Mouse (Mus musculus) frontal cortex, postnatal 10 days (tissue): ENCODE data around the gene Shc3.

Source experiments
- DNase-seq, 2 experiments: peaks; one replicate each; pipeline ENCODE4 v3.0.0; 2022; ENCODE audit warnings: low spot score in 2 of 2, mixed read lengths in 1 of 2

Gene Shc3

GRCm38 (mm10) chr13:51569685-51570068, 458 bp upstream of the Shc3 start:
- DNase-seq = no peak

GRCm38 (mm10) chr13:51568501-51568901, 718 bp downstream of the Shc3 start:
- DNase-seq = no peak

DNA sequence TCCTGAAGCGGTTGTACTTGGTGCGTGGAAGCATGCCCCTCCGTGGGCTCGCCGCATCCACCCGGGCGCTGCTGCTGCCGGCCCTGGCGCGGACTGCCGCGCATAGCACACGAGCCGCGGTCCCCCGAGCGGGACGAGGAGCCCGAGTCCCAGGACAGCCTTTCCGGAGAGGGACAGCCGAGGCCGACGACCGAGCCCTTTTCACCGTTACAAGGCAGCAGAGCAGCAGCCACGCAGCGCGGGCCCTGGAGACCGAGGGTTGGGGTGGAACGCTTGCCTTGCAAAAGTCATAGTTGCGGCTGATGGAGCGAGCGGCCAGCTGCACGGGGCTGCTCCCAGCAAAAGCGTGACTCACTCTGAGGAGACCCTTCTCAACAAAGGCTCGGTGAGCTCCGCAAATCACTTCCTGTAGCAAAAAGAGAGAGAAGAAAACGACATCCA, 1.8 kb downstream of the Shc3 start:
- DNase-seq = peak in 1 of 2 experiments; percentile 38

- peak in 1 of 2 experiments; percentile 38 for DNase-seq
Measured at GRCm38 (mm10) chr13:51567078-51567395, 2.2 kb downstream of the Shc3 start.

- DNase-seq = no peak
Measured at GRCm38 (mm10) chr13:51566371-51567077, 2.7 kb downstream of the Shc3 start.

GRCm38 (mm10) chr13:51564741-51565140, 4.5 kb downstream of the Shc3 start:
- no peak for DNase-seq

DNA sequence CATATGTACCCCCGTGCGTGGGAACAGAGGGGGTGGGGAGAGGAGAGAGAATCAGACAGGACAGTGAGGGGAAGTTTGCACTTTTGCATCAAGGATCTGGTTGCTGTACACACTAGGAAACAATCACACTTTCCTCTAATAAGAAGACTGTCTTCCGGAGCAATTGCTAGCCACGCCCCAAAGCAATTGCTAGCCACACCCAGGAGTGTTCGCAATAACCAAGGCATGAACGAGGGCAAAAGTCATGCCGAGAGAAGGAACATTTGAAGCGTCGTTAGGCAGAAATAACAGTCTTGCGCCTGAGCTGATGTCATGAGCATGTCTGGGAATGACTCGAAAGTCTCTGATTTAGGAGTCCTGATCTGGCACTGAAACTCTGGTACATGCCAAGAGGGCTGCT, 15.9 kb downstream of the Shc3 start:
- no peak for DNase-seq

GRCm38 (mm10) chr13:51552233-51552632, 17.0 kb downstream of the Shc3 start:
- no peak for DNase-seq

DNA sequence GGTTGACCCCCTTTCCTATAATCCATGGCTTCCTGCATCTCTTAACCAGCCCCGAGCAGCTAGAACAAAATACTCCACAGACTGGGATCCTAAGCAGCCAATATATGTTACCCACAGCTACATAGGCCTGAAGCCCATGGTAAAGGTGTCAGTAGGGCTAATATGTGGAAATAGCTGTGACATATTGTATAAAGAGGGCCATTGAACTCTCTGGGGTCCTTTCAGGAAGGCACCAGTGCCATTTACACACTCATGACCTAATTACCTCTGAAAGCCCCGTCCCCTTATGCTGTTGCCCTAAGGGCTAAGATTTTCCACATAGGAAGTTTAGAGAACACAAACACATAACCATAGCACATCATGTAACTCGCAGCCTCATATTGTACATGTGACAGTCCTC, 17.4 kb downstream of the Shc3 start:
- DNase-seq = no peak

DNA sequence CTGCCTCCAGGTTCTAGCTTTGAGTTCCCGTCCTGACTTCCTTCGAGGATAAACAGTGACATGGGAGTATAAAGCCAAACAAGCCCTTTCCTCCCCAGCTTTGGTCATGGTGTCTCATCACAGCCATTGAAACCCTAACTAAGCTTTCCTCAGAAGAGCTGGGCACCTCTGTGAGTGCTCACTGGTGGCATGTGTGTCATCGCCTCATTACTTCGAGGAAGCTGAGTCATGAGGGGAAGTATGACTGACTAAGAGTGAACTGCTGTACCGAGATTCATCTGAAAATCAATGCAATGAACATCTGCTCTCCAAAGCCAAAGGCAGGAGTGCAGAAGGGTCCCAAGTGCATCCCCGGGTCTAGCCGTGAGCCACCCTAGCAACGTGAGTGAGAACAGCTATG, 29.4 kb downstream of the Shc3 start:
- DNase-seq = no peak

- no peak for DNase-seq
Measured at GRCm38 (mm10) chr13:51535326-51535725, 33.9 kb downstream of the Shc3 start.

- peak in 1 of 2 experiments; percentile 29 for DNase-seq
Measured at GRCm38 (mm10) chr13:51526480-51526879, 42.7 kb downstream of the Shc3 start.

GRCm38 (mm10) chr13:51524316-51524715, 44.9 kb downstream of the Shc3 start:
- no peak for DNase-seq

- no peak for DNase-seq
Measured at GRCm38 (mm10) chr13:51523311-51523710, 45.9 kb downstream of the Shc3 start.

DNA sequence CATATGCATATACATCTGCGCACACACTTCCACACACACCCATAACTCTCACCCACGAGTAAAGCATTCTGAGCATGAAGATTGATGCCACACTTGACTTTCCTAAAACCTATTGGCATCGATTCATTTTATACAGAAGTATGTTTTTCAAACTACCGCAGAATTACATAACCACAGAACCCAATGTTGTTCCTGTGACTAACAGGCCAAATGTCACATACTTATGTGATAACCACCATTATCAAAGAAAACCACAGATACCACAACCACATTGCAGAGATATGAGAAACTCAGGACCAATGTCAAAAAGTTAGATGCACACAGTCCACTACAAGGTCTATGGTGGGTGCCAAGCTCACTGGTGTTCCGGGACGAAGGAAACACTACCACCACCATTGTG, 50.3 kb downstream of the Shc3 start:
- no peak for DNase-seq

DNA sequence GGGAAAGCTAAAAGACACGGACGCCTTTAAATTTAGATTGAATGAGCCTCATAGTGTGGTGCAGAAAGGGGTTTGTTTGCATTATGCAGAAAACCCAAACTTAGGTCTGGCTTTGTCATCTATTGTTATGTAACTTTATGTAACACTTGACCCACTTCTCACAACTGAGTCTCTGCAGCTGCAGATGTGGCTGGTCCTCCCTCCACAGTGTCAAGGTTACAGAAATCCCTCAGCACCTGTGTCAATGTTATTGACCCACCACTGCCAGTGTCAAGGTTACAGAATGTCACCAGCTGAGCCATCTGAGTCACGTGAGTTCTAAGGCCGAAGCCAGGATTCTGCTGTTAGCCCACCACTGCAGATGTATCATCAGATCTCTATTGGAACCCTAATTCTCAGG, 51.3 kb downstream of the Shc3 start:
- DNase-seq = no peak

DNA sequence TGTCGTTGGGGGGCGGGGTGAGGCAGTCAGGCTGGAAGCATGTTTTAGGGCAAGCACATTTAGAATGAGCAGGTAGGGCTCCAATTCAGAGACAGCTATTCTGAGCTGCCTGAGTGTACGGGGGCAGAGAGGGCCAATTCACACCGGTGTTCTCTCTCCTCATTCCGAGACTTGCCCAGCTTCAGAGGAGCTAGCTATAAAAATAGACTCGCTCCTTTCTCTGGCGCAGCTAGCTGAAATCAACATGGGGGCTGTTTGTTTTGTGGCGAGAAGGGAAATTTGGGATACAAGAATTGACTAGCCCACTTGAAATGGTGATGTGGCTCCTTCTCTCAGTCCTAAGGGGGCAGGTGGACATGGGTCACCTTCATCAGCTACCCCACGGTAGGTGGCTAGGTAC, 60.4 kb downstream of the Shc3 start:
- DNase-seq = no peak

- DNase-seq = no peak
Measured at GRCm38 (mm10) chr13:51505711-51506110, 63.5 kb downstream of the Shc3 start.

DNA sequence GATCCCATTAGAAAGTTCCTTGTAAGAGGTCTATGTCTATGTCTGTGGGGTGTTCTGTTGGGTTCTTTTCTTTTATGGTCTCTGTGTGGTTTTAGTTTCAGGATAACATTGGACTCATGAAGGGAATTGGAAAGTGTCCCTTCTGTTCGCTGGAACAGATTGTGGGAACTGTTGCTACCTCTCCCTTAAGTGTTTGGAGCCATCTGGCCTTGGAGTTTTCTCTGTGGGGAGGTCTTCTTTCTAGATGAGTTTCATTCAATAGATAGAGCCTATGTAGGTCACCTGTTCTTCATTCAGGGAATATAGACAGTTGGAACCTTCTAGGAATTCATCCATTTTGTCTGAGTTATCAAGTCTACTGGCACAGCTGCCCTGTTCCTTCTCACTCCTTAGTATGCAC, 69.5 kb downstream of the Shc3 start:
- DNase-seq = no peak

- DNase-seq = no peak
Measured at GRCm38 (mm10) chr13:51493676-51494075, 75.5 kb downstream of the Shc3 start.

- peak in 1 of 2 experiments; percentile 5 for DNase-seq
Measured at GRCm38 (mm10) chr13:51491649-51492435, 77.4 kb downstream of the Shc3 start.

GRCm38 (mm10) chr13:51490195-51490594, 79.0 kb downstream of the Shc3 start:
- no peak for DNase-seq

GRCm38 (mm10) chr13:51488945-51489344, 80.3 kb downstream of the Shc3 start:
- no peak for DNase-seq
